ENCODE assay signal across 19 mouse cellular contexts in genomic region chr8:102698232-102698837, GRCm38 (mm10).
DNase-seq lines count a peak whose midpoint lies in the region; ATAC-seq lines count a peak whose summit lies in the region.
"Had no signal": no experiment of that assay in that cellular context is flagged by ENCODE, and none has a peak within 500 bp of the region (broad histone marks: within the 10 kb centered on the region; RNA-seq: fewer than 3 reads in every experiment).

No protein-coding gene starts in this region.

- H3K9ac ChIP-seq in forebrain, embryonic 16.5 days (replicated peaks; ENCODE audit: low read depth, low read length) = no peak overlapping the region
- H3K9ac ChIP-seq in midbrain, embryonic 14.5 days (replicated peaks; ENCODE audit: low read length) = no peak overlapping the region
- no peak overlapping the region for H3K9ac ChIP-seq in kidney, embryonic 15.5 days
- H3K9ac ChIP-seq: embryonic facial prominence, embryonic 13.5 days; heart, embryonic 12.5 days; intestine, embryonic 15.5 days; liver, embryonic 15.5 days had no signal

- peaks cover 7% of the 10 kb centered on the region for H3K4me1 ChIP-seq in forebrain, embryonic 16.5 days (replicated peaks; ENCODE audit: control insufficient read depth, insufficient read depth, low read length)
- H3K4me1 ChIP-seq in midbrain, embryonic 14.5 days (ENCODE audit: control insufficient read depth, insufficient read depth, low read length) = 0 out of 2 replicates have a peak, but pooled peaks cover 8% of the 10 kb centered on the region
- no peaks in the 10 kb centered on the region for H3K4me1 ChIP-seq in kidney, embryonic 15.5 days
- H3K4me1 ChIP-seq: intestine, embryonic 15.5 days; liver, embryonic 15.5 days had no signal

- 3% methylated on average over 11 of the region's 11 CpGs for WGBS in forebrain, embryonic 16.5 days
- 18% methylated on average over 11 of the region's 11 CpGs for WGBS in midbrain, embryonic 14.5 days
- WGBS in kidney, embryonic 15.5 days = 46% methylated on average over 11 of the region's 11 CpGs

- H3K27ac ChIP-seq in forebrain, embryonic 16.5 days (ENCODE audit: low read length) = peak overlapping the region; percentile 25
- no peak overlapping the region for H3K27ac ChIP-seq in midbrain, embryonic 14.5 days (replicated peaks; ENCODE audit: low read depth, low read length)
- H3K27ac ChIP-seq in kidney, embryonic 15.5 days = no peak overlapping the region
- H3K27ac ChIP-seq: embryonic facial prominence, embryonic 13.5 days; intestine, embryonic 15.5 days; liver, embryonic 15.5 days had no signal

- no peaks in the 10 kb centered on the region for H3K9me3 ChIP-seq in forebrain, embryonic 16.5 days (ENCODE audit: control insufficient read depth, low read length)
- H3K9me3 ChIP-seq in midbrain, embryonic 14.5 days (ENCODE audit: control insufficient read depth, low read length) = no peaks in the 10 kb centered on the region
- H3K9me3 ChIP-seq in kidney, embryonic 15.5 days (replicated peaks) = no peaks in the 10 kb centered on the region
- H3K9me3 ChIP-seq: embryonic facial prominence, embryonic 13.5 days; heart, embryonic 12.5 days; intestine, embryonic 15.5 days; liver, embryonic 15.5 days had no signal

- ATAC-seq in forebrain, embryonic 16.5 days = peak; percentile 78
- no peak for ATAC-seq in midbrain, embryonic 14.5 days (ENCODE audit: low FRiP score, low TSS enrichment)
- no peak for ATAC-seq in kidney, embryonic 15.5 days (replicated peaks; ENCODE audit: low FRiP score)
- ATAC-seq: CD4-positive, CD25-positive, alpha-beta regulatory T cell, adult 4 months; intestine, embryonic 15.5 days; lung, postnatal 0 days had no signal

- no peak overlapping the region for H3K4me3 ChIP-seq in forebrain, embryonic 16.5 days (replicated peaks; ENCODE audit: low read length)
- no peak overlapping the region for H3K4me3 ChIP-seq in midbrain, embryonic 14.5 days (replicated peaks; ENCODE audit: low read depth, low read length)
- H3K4me3 ChIP-seq in kidney, embryonic 15.5 days (replicated peaks) = no peak overlapping the region
- H3K4me3 ChIP-seq: embryonic facial prominence, embryonic 13.5 days; heart, embryonic 12.5 days; intestine, embryonic 15.5 days; liver, embryonic 15.5 days had no signal

- no peaks in the 10 kb centered on the region for H3K27me3 ChIP-seq in forebrain, embryonic 16.5 days (replicated peaks; ENCODE audit: control insufficient read depth, insufficient read depth, low read length)
- no peaks in the 10 kb centered on the region; the same call in 1 of the 2 replicates for H3K27me3 ChIP-seq in midbrain, embryonic 14.5 days (ENCODE audit: control insufficient read depth, insufficient read depth, low read length)
- H3K27me3 ChIP-seq in kidney, embryonic 15.5 days = no peaks in the 10 kb centered on the region
- H3K27me3 ChIP-seq: embryonic facial prominence, embryonic 13.5 days; intestine, embryonic 15.5 days; liver, embryonic 15.5 days had no signal

- H3K36me3 ChIP-seq in forebrain, embryonic 16.5 days (ENCODE audit: control insufficient read depth, insufficient read depth) = no peaks in the 10 kb centered on the region
- no peaks in the 10 kb centered on the region for H3K36me3 ChIP-seq in midbrain, embryonic 14.5 days (ENCODE audit: control insufficient read depth, insufficient read depth, low read length)
- H3K36me3 ChIP-seq in kidney, embryonic 15.5 days = 0 out of 2 replicates have a peak, but pooled peaks cover 4% of the 10 kb centered on the region
- H3K36me3 ChIP-seq: G1E; heart, embryonic 12.5 days; intestine, embryonic 15.5 days; liver, embryonic 15.5 days had no signal

- H3K4me2 ChIP-seq in forebrain, embryonic 16.5 days (ENCODE audit: low read length) = no peak overlapping the region
- no peak overlapping the region for H3K4me2 ChIP-seq in midbrain, embryonic 14.5 days (ENCODE audit: low read length)
- H3K4me2 ChIP-seq in kidney, embryonic 15.5 days = no peak overlapping the region
- H3K4me2 ChIP-seq: embryonic facial prominence, embryonic 13.5 days; heart, embryonic 12.5 days; intestine, embryonic 15.5 days; liver, embryonic 15.5 days had no signal

- peak; percentile 14 for DNase-seq in embryo, embryonic 10.5 days (ENCODE audit: low spot score)
- no peak for DNase-seq in embryo, embryonic 9.5 days (ENCODE audit: extremely low spot score)
- peak; percentile 67 for DNase-seq in MN1 (ENCODE audit: low spot score)
- DNase-seq in midbrain, embryonic 14.5 days = peak; percentile 41
- no peak for DNase-seq in lung, postnatal 36 days
- no peak for DNase-seq in testis, postnatal 14 days (ENCODE audit: low spot score)
- DNase-seq: cerebellum, adult 8-10 months; kidney, postnatal 14 days; layer of hippocampus, adult 9-11 months; thymus, adult 18-20 months had no signal

Comparison
In these comparisons a context has a peak if more than half of its experiments do, and no peak if none do; other contexts are left out.
1. DNase-seq: peak in embryo, embryonic 10.5 days (single experiment), MN1 (single experiment) and midbrain, embryonic 14.5 days (single experiment); none in embryo, embryonic 9.5 days (single experiment), lung, postnatal 36 days (single experiment) and testis, postnatal 14 days (single experiment).